8 mouse cellular contexts compared by ENCODE assay signal in the genomic region with DNA sequence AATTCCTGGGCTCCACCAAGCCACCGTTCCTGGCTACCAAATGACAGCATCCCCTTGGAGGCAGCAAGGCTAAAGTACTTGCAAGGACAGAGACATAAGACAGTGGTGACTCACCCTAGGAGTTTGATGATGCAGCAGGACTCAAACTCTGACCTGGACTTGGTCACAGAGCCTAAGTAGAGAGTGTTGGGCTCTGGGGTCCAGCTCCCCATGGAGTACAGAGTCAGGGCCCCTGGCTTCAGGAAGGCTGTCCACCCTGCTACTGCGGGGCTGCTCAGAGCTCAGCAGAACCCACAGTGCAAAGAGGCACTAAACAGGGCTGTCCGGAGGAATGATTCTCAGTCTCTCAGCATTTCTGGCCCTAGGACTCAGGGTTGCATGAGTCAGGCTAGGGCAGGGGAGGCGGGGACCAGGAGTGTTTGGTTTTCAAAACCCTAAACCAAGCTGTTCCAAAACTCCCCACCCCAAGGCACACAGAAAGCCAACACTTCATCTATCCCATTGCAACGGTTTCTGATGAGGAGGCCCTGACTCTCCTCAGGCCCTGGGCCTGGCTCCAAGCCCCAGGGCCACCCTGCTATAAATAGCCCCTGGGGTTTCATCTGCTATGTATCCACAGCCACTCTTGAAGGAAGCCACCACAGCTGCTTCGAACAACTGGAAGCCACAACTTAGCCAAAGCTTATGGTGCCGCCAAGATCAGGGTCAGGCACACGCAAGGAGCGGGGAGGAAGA.
A peak's percentile ranks its signal among the peaks of the same experiment; 100 is the strongest.
DNase-seq lines count a peak whose midpoint lies in the region; ATAC-seq and TF ChIP-seq lines count a peak whose summit lies in the region.

No protein-coding gene starts in this region.

- no peaks in the 10 kb centered on the region for H3K9me3 ChIP-seq in heart, embryonic 14.5 days (ENCODE audit: control insufficient read depth, low read length)
- H3K9me3 ChIP-seq in limb, embryonic 14.5 days (ENCODE audit: control insufficient read depth, low read length): no peaks in the 10 kb centered on the region
- no peaks in the 10 kb centered on the region for H3K9me3 ChIP-seq in forebrain, embryonic 12.5 days

- no peak for TF ChIP-seq POLR2A in limb, embryonic 14.5 days (IDR thresholded peaks at IDR 0.05; ENCODE audit: borderline replicate concordance, extremely low read depth, insufficient read depth, insufficient read length)

- H3K36me3 ChIP-seq in heart, embryonic 14.5 days (ENCODE audit: control insufficient read depth, insufficient read depth, low read length): peaks cover 54% of the 10 kb centered on the region
- H3K36me3 ChIP-seq in limb, embryonic 14.5 days (ENCODE audit: control insufficient read depth, insufficient read depth, low read length): peaks cover 39% of the 10 kb centered on the region
- H3K36me3 ChIP-seq in forebrain, embryonic 12.5 days (replicated peaks): no peaks in the 10 kb centered on the region

- peak; percentile 58 for ATAC-seq in heart, embryonic 14.5 days (ENCODE audit: insufficient number of reproducible peaks, insufficient read depth, low FRiP score, low read depth)
- ATAC-seq in limb, embryonic 14.5 days (ENCODE audit: low FRiP score, low read depth): peak; percentile 34; the same call in 1 of the 2 replicates
- ATAC-seq in forebrain, embryonic 12.5 days (ENCODE audit: low FRiP score): no peak

- H3K9ac ChIP-seq in heart, embryonic 14.5 days (ENCODE audit: low read length): peak overlapping the region; percentile 59
- H3K9ac ChIP-seq in limb, embryonic 14.5 days (ENCODE audit: low read depth, low read length, severe bottlenecking): peak overlapping the region; percentile 21; the same call in 1 of the 2 replicates
- no peak overlapping the region for H3K9ac ChIP-seq in forebrain, embryonic 12.5 days

- peak overlapping the region; percentile 94 to 95 for H3K27ac ChIP-seq in heart, embryonic 14.5 days (replicated peaks in 1 of 2; ENCODE audit: control insufficient read depth in 1 of 2, insufficient read depth in 1 of 2, low read depth in 2 of 2, low read length in 2 of 2)
- H3K27ac ChIP-seq in limb, embryonic 14.5 days (replicated peaks; ENCODE audit: low read depth, low read length): peak overlapping the region; percentile 72
- no peak overlapping the region for H3K27ac ChIP-seq in forebrain, embryonic 12.5 days

- H3K4me3 ChIP-seq in heart, embryonic 14.5 days (ENCODE audit: control insufficient read depth in 1 of 2, insufficient read depth in 1 of 2, low read depth in 1 of 2, low read length in 2 of 2): no peak overlapping the region
- H3K4me3 ChIP-seq in limb, embryonic 14.5 days (replicated peaks; ENCODE audit: low read length): no peak overlapping the region
- no peak overlapping the region for H3K4me3 ChIP-seq in forebrain, embryonic 12.5 days (replicated peaks)

- peak; percentile 25 for DNase-seq in MN1 (ENCODE audit: low spot score)
- peak; percentile 9 for DNase-seq in brain, adult 2 months (ENCODE audit: low read depth, low spot score)
- peak; percentile 36 for DNase-seq in limb, embryonic 14.5 days (ENCODE audit: low spot score)
- peak; percentile 50 for DNase-seq in testis, postnatal 10 days (ENCODE audit: low spot score)
- no peak for DNase-seq in spleen, postnatal 36 days (ENCODE audit: low spot score in 2 of 2)
- no peak for DNase-seq in right cerebral cortex, postnatal 4 days

- WGBS in heart, embryonic 14.5 days: 18% methylated on average over 9 of the region's 9 CpGs
- WGBS in limb, embryonic 14.5 days: 56% methylated on average over 9 of the region's 9 CpGs
- WGBS in forebrain, embryonic 12.5 days: 74% methylated on average over 9 of the region's 9 CpGs

- H3K27me3 ChIP-seq in heart, embryonic 14.5 days (ENCODE audit: control insufficient read depth, insufficient read depth, low read length): no peaks in the 10 kb centered on the region
- H3K27me3 ChIP-seq in limb, embryonic 14.5 days (ENCODE audit: control insufficient read depth, insufficient read depth, low read length): no peaks in the 10 kb centered on the region
- H3K27me3 ChIP-seq in forebrain, embryonic 12.5 days: no peaks in the 10 kb centered on the region

- H3K4me2 ChIP-seq in heart, embryonic 14.5 days (ENCODE audit: low read length): peak overlapping the region; percentile 43
- no peak overlapping the region for H3K4me2 ChIP-seq in limb, embryonic 14.5 days (replicated peaks; ENCODE audit: low read depth, low read length, severe bottlenecking)
- no peak overlapping the region for H3K4me2 ChIP-seq in forebrain, embryonic 12.5 days

- H3K4me1 ChIP-seq in heart, embryonic 14.5 days (ENCODE audit: control insufficient read depth in 2 of 2, insufficient read depth in 2 of 2, low read length in 2 of 2): peaks cover 81 to 92% of the 10 kb centered on the region in 2 experiments
- H3K4me1 ChIP-seq in limb, embryonic 14.5 days (ENCODE audit: control insufficient read depth, insufficient read depth, low read length): peaks cover 39% of the 10 kb centered on the region
- peaks cover 9% of the 10 kb centered on the region for H3K4me1 ChIP-seq in forebrain, embryonic 12.5 days

Comparison
In these comparisons a context has a peak if more than half of its experiments do, and no peak if none do; other contexts are left out.
1. DNase-seq: peak in MN1 (single experiment), brain, adult 2 months (single experiment), limb, embryonic 14.5 days (single experiment) and testis, postnatal 10 days (single experiment); none in spleen, postnatal 36 days (0 of 2) and right cerebral cortex, postnatal 4 days (single experiment).